Mouse (Mus musculus) CD4-positive, CD25-positive, alpha-beta regulatory T cell, adult 4 months (primary cell): ENCODE data around the gene Ptpn3. TPM values are rescaled to one million over a fixed set of nuclear protein-coding genes. Genes with fewer than 3 reads are reported as not detected.
A peak's percentile ranks its signal among the peaks of the same experiment; 100 is the strongest.

Source experiments
- ATAC-seq: one replicate; pipeline ENCODE4 v1.8.0; 2017
- polyA plus RNA-seq, 2 experiments: library from polyadenylated mRNA; unstranded; fragments of 100-300 nt; shearing (Covaris generic); gene quantifications; one replicate each; pipeline ENCODE4 v1.2.1; 2017

The Ptpn3 gene
- polyA plus RNA-seq, 2 experiments from 2014 or later: 2.4 to 3.3 TPM

GRCm38 (mm10) chr4:57164578-57165210 is 136.9 kb downstream of the Ptpn3 start:
- no peak for ATAC-seq

GRCm38 (mm10) chr4:57162789-57163722 is 138.6 kb downstream of the Ptpn3 start:
- ATAC-seq: no peak

DNA sequence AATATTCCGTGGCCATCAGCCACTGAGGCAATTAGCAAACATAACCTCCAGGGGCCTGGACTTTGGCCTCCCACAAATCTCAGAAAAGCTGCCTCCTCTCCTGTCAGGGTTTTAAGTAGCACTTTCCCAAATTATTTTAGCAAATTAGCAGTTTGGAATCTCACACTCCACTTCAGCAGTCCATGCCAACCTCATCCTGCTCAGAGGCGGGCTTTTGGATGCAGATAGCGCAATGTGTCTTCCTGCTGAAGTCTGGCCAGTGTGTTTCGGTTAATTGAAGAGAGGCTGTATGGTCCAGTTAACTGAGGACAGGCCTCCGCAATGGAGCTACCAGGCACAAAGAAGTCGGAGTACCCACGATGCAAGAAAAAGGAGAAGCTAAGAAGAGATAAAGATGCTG is 141.1 kb downstream of the Ptpn3 start:
- no peak for ATAC-seq

DNA sequence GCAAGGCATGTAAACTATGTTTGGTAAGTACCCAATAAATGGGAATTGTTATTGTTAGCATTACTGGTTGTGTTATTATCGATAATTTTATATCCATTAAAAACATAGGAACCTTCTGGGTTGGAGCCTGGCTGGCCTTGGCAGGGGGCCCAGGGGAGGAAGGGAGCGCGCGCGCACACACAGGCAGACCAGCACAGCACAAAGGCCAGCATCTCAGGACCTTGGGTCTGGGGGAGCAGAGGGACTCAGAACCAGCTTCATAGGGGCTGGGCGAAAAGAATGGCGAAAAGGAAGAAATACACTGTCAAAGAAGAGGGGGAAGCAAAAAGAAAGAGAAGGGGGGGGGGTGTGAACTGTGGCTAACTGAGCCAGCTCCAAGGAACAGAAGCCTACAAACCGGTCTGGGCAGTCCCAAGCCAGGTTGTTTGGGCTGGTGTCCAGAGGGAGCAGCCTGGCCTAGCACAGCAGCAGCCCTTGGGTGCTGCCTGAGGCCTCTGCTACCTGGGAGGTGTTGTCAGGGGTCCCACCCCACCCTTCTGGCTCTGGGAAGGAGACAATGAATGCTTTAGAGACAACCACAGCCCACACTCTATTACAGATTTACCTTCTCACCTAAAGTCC is 145.0 kb downstream of the Ptpn3 start:
- ATAC-seq: no peak

DNA sequence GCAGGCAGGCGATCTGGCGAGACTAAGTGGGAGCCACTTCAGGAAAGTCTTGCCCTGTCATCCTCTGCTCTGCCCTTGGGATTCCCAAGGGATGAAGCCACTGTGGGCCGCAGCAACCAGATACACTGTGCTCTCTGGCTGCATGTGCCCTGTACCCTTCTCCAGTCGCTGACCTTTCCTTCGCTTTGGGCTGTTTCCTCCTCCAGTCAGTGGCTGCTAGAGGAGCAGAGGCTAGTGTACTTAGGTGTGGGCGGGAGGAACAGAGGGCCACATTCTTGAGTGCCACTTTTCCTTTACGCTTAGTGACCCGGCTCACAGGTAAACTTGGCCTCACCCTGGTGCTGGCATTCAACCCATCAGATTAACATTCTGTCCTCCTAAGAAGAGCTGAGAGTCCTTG is 147.8 kb downstream of the Ptpn3 start:
- ATAC-seq: no peak

- no peak for ATAC-seq
Observed at GRCm38 (mm10) chr4:57153068-57153835, 148.4 kb downstream of the Ptpn3 start.

- ATAC-seq: no peak
Observed at GRCm38 (mm10) chr4:57148182-57148581, 153.5 kb downstream of the Ptpn3 start.

DNA sequence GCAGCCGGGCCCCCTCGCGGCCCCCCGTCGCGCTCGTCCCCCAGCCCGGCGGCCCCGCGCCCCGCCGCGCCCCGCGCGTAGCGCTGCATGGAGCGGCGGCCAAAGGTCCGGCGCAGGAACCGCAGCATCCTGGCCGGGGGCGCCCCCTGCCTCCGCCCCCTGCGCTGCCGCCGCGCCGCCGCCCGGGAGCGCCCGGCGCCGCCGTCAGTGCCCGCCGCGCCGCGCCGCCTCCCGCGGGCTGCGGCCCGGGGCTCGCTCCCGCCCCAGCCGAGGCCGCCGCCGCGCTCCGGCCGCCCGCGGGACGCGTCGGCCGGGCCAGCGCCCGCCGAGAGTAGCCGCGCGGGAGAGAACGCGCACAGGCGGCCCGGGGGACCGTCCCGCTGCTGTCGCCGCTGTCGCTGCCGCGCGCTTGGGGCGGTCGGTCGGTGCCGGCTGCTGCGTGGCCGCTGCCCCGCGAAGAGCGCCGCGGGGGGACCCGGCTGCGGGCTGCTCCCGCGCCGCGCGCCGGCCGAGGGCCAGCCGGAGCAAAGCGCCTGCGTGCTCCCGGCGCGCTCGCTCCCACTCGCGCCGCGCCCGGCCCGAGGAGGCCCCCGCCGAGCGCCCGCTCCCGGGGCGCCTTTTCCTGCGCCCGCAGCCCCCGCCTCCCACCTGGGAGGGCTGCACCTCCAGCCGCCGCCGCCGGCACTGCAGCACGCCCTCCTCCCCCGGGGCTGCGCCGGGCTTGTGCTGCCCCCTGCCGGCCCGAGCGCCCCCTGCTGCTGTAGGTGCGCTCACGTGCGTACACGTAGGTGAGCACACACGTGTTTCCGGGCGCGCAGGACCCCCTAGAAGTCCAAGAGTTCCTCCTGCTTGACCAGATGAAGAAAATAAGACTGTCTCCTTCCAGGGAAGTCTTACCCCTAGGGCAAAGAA is 158.4 kb downstream of the Ptpn3 start, which contains the start of gene Epb41l4b:
Gene Epb41l4b (minus strand): TSS at position 412 of the 912 bp plus-strand sequence.
- peak; percentile 85 for ATAC-seq

DNA sequence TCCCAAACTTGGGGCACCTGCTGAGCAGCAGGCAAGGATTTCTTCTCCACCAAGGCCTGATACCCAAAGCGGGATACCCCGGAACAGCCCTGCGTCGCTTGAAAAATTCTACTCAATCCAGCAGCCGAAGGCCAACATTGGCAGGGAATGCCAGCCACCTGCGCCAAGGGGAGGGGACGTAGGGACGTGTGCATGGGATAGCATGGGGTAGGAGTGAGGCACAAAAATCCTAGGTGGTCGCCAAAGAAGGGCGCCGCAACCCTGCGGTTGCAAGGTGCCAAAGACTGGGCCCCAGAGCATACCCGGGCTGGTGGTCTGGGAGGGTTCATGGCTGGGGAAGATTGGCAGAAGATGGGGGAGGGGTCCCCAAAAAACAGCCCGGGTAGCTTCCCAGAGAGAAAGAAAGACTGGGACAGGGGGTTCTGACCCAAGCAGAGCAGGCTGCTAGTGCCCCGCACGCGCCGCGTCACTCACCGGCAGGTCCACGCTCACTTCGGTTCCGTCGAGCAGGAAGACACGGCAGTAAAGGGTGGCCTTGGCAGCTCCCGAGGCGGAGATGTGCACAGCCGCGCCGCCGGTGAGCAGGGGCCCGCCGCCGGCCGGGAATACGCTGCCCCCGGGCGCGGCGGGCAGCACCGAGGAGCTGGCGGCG is 159.1 kb downstream of the Ptpn3 start:
- ATAC-seq: no peak

GRCm38 (mm10) chr4:57141908-57142361 is 159.7 kb downstream of the Ptpn3 start:
- no peak for ATAC-seq

- ATAC-seq: no peak
Observed at GRCm38 (mm10) chr4:57140992-57141717, 160.5 kb downstream of the Ptpn3 start.

Other genes with a start within 250 kb of the Ptpn3 start
- gene Epb41l4b, start 158.4 kb downstream of the Ptpn3 start, polyA plus RNA-seq: not detected
- not detected for gene Palm2, start 132.4 kb upstream of the Ptpn3 start, polyA plus RNA-seq